Mouse (Mus musculus) B cell, adult 2 months (primary cell): ENCODE measurements around the gene Slc25a26.

ENCODE experiments used
- DNase-seq, 2 experiments: peaks; one replicate each; pipeline ENCODE4 v3.0.0; 2022

Gene Slc25a26

GRCm38 (mm10) chr6:94499897-94500623, at the start of gene Slc25a26:
Gene Slc25a26, plus strand, starts transcription at chr6:94500331.
- peak; percentile 88 to 90 for DNase-seq

GRCm38 (mm10) chr6:94464037-94464891, 35.9 kb upstream of the Slc25a26 start:
- peak; percentile 4 to 6 for DNase-seq

- peak; percentile 31 to 34 for DNase-seq
Measured at GRCm38 (mm10) chr6:94466508-94467205, 33.5 kb upstream of the Slc25a26 start.

GRCm38 (mm10) chr6:94492739-94493138, 7.4 kb upstream of the Slc25a26 start:
- no peak for DNase-seq

GRCm38 (mm10) chr6:94503963-94504362, 3.8 kb downstream of the Slc25a26 start:
- no peak for DNase-seq

- no peak for DNase-seq
Measured at GRCm38 (mm10) chr6:94507921-94508320, 7.8 kb downstream of the Slc25a26 start.

- no peak for DNase-seq
Measured at GRCm38 (mm10) chr6:94508807-94509206, 8.7 kb downstream of the Slc25a26 start.

- no peak for DNase-seq
Measured at GRCm38 (mm10) chr6:94509220-94509619, 9.1 kb downstream of the Slc25a26 start.

- DNase-seq = peak; percentile 84 to 90
Measured at GRCm38 (mm10) chr6:94518171-94518570, 18.0 kb downstream of the Slc25a26 start.

- peak; percentile 61 to 67 for DNase-seq
Measured at GRCm38 (mm10) chr6:94524335-94524734, 24.2 kb downstream of the Slc25a26 start.

GRCm38 (mm10) chr6:94530756-94531155, 30.6 kb downstream of the Slc25a26 start:
- no peak for DNase-seq

GRCm38 (mm10) chr6:94532086-94532485, 32.0 kb downstream of the Slc25a26 start:
- no peak for DNase-seq

- no peak for DNase-seq
Measured at GRCm38 (mm10) chr6:94536478-94536877, 36.3 kb downstream of the Slc25a26 start.

GRCm38 (mm10) chr6:94537652-94538051, 37.5 kb downstream of the Slc25a26 start:
- DNase-seq = no peak

- no peak for DNase-seq
Measured at GRCm38 (mm10) chr6:94540090-94540489, 40.0 kb downstream of the Slc25a26 start.

GRCm38 (mm10) chr6:94540615-94541014, 40.5 kb downstream of the Slc25a26 start:
- DNase-seq = no peak

GRCm38 (mm10) chr6:94541133-94541532, 41.0 kb downstream of the Slc25a26 start:
- DNase-seq = no peak

GRCm38 (mm10) chr6:94541854-94542253, 41.7 kb downstream of the Slc25a26 start:
- no peak for DNase-seq

GRCm38 (mm10) chr6:94543902-94544840, 44.0 kb downstream of the Slc25a26 start:
- DNase-seq = peak; percentile 43 to 51

- no peak for DNase-seq
Measured at GRCm38 (mm10) chr6:94547239-94547638, 47.1 kb downstream of the Slc25a26 start.

- no peak for DNase-seq
Measured at GRCm38 (mm10) chr6:94550298-94550697, 50.2 kb downstream of the Slc25a26 start.

- DNase-seq = no peak
Measured at GRCm38 (mm10) chr6:94550851-94551250, 50.7 kb downstream of the Slc25a26 start.
